Mouse (Mus musculus) liver, embryonic 11.5 days (tissue): Measurements from ENCODE around the gene Psenen. TPM values are rescaled to one million over a fixed set of nuclear protein-coding genes. Genes with fewer than 3 reads are reported as not detected.

Experiments
- ATAC-seq: fragments of 200-750 bp; cut with Nextera tagmentation; replicated peaks from 2 replicates; pipeline ENCODE4 v1.8.0; 2017; ENCODE audit warnings: moderate number of reproducible peaks, mild to moderate bottlenecking, moderate TSS enrichment, moderate library complexity; ENCODE audit not compliant: low FRiP score
- DNase-seq: peaks from one replicate; pipeline ENCODE4 v3.0.0-alpha.2; 2017; ENCODE audit warnings: low spot score
- H3K27ac ChIP-seq: fragments of 300-500 bp; sonication (generic); 2 replicates; pipeline ENCODE4 v1.5.1; 2014; ENCODE audit warnings: mild to moderate bottlenecking, low read depth, low read length, control low read depth
- H3K27me3 ChIP-seq: fragments of 300-500 bp; sonication (generic); replicated peaks from 2 replicates; pipeline ENCODE4 v1.6.1; 2014; ENCODE audit warnings: low read length, mixed read lengths; ENCODE audit not compliant: control insufficient read depth, insufficient read depth
- H3K36me3 ChIP-seq: fragments of 300-500 bp; sonication (generic); 2 replicates; pipeline ENCODE4 v1.6.1; 2014; ENCODE audit warnings: mild to moderate bottlenecking, low read length, moderate library complexity, mixed read lengths; ENCODE audit not compliant: control insufficient read depth, insufficient read depth
- H3K4me1 ChIP-seq: fragments of 300-500 bp; sonication (generic); replicated peaks from 2 replicates; pipeline ENCODE4 v1.6.1; 2014; ENCODE audit warnings: low read length, mixed read lengths; ENCODE audit not compliant: control insufficient read depth, insufficient read depth
- H3K4me2 ChIP-seq: fragments of 300-500 bp; sonication (generic); 2 replicates; pipeline ENCODE4 v1.6.1; 2014; ENCODE audit warnings: mild to moderate bottlenecking, control low read depth, moderate library complexity
- H3K4me3 ChIP-seq: fragments of 300-500 bp; sonication (generic); 2 replicates; pipeline ENCODE4 v1.5.1; 2014; ENCODE audit warnings: low read depth, low read length, control low read depth
- H3K9ac ChIP-seq: fragments of 300-500 bp; sonication (generic); 2 replicates; pipeline ENCODE4 v1.6.1; 2014; ENCODE audit warnings: low read depth, low read length, control low read depth
- H3K9me3 ChIP-seq: fragments of 300-500 bp; sonication (generic); 2 replicates; pipeline ENCODE4 v1.6.1; 2016; ENCODE audit warnings: low read length, inconsistent platforms, mixed read lengths; ENCODE audit not compliant: control insufficient read depth
- WGBS: fragments of 180-500 bp; shearing (Covaris S2); extraction: QIAGEN DNeasy Blood & Tissue Kit; methylation state at CpG from one replicate; pipeline ENCODE4 v1.1.7; 2014; 5-methylcytosine and 5-hydroxymethylcytosine counted together
- polyA plus RNA-seq: library from polyadenylated mRNA; unstranded; fragments of >200 nt; fragmentation: Nextera tagmentation; extraction: Ambion mirVana; gene quantifications from 2 replicates; pipeline ENCODE4 v1.2.1, GENCODE M21; 2014

The Psenen gene
- polyA plus RNA-seq, 1 experiment from 2014 or later, result 102 TPM

- Histone ChIP-seq H3K4me1 (0 out of 2 replicates have a peak, but pooled peaks cover 4% of the 10 kb centered on the region), H3K27me3 (no peaks in the 10 kb centered on the region), H3K27ac (no peak overlapping the region), H3K4me3 (no peak overlapping the region), H3K4me2 (peak overlapping the region; percentile 25; the same call in 1 of the 2 replicates), H3K9ac (no peak overlapping the region), H3K36me3 (no peaks in the 10 kb centered on the region), H3K9me3 (no peaks in the 10 kb centered on the region)
- ATAC-seq (no peak), DNase-seq (no peak)
- WGBS, result 69% methylated on average over 7 of the region's 7 CpGs
Observed at GRCm38 (mm10) chr7:30600651-30601050, 37.2 kb upstream of the Psenen start.

GRCm38 (mm10) chr7:30599933-30600353, 36.5 kb upstream of the Psenen start:
- Histone ChIP-seq H3K9me3 (no peaks in the 10 kb centered on the region), H3K36me3 (no peaks in the 10 kb centered on the region), H3K4me2 (peak overlapping the region; percentile 37), H3K9ac (0 out of 2 replicates have a peak overlapping the region, but pooled peaks have one; percentile 1), H3K4me3 (no peak overlapping the region), H3K27ac (no peak overlapping the region), H3K4me1 (0 out of 2 replicates have a peak, but pooled peaks cover 4% of the 10 kb centered on the region), H3K27me3 (no peaks in the 10 kb centered on the region)
- WGBS, result 6% methylated on average over 16 of the region's 16 CpGs
- peak; percentile 97 for ATAC-seq
- peak; percentile 74 for DNase-seq

- no peaks in the 10 kb centered on the region for H3K27me3 ChIP-seq
- 90% methylated on average over 12 of the region's 12 CpGs for WGBS
- DNase-seq (no peak), ATAC-seq (no peak)
- no peak within 1 kb of the TSS for H3K27ac ChIP-seq
- H3K4me3 ChIP-seq, result no peak within 1 kb of the TSS
- H3K4me1 ChIP-seq, result 0 out of 2 replicates have a peak, but pooled peaks cover 4% of the 10 kb centered on the region
- peak within 1 kb of the TSS; percentile 37 for H3K4me2 ChIP-seq
- no peak within 1 kb of the TSS for H3K9ac ChIP-seq
- no peaks in the 10 kb centered on the region for H3K36me3 ChIP-seq
- no peaks in the 10 kb centered on the region for H3K9me3 ChIP-seq
Observed at GRCm38 (mm10) chr7:30598786-30599185, 35.4 kb upstream of the Psenen start, which contains the start of gene Zbtb32. Zbtb32 (minus strand) TSS chr7:30598909.

GRCm38 (mm10) chr7:30596811-30597210, 33.4 kb upstream of the Psenen start:
- H3K4me1 ChIP-seq, result 0 out of 2 replicates have a peak, but pooled peaks cover 4% of the 10 kb centered on the region
- no peaks in the 10 kb centered on the region for H3K27me3 ChIP-seq
- H3K9ac ChIP-seq, result no peak overlapping the region
- no peak overlapping the region for H3K4me3 ChIP-seq
- no peak for ATAC-seq
- H3K27ac ChIP-seq, result no peak overlapping the region
- no peaks in the 10 kb centered on the region for H3K36me3 ChIP-seq
- H3K4me2 ChIP-seq, result no peak overlapping the region
- WGBS, result 80% methylated on average over 5 of the region's 5 CpGs
- no peak for DNase-seq
- no peaks in the 10 kb centered on the region for H3K9me3 ChIP-seq

- DNase-seq (no peak), ATAC-seq (no peak)
- H3K27ac ChIP-seq, result no peak overlapping the region
- H3K36me3 ChIP-seq, result no peaks in the 10 kb centered on the region
- 76% methylated on average over 5 of the region's 5 CpGs for WGBS
- no peak overlapping the region for H3K4me2 ChIP-seq
- H3K4me1 ChIP-seq, result 0 out of 2 replicates have a peak, but pooled peaks cover 4% of the 10 kb centered on the region
- H3K27me3 ChIP-seq, result no peaks in the 10 kb centered on the region
- no peak overlapping the region for H3K9ac ChIP-seq
- no peaks in the 10 kb centered on the region for H3K9me3 ChIP-seq
- no peak overlapping the region for H3K4me3 ChIP-seq
Observed at GRCm38 (mm10) chr7:30596093-30596492, 32.7 kb upstream of the Psenen start.

GRCm38 (mm10) chr7:30594510-30595024, 31.1 kb upstream of the Psenen start:
- H3K4me3 ChIP-seq, result no peak overlapping the region
- DNase-seq (no peak), ATAC-seq (no peak)
- no peak overlapping the region for H3K27ac ChIP-seq
- no peaks in the 10 kb centered on the region for H3K9me3 ChIP-seq
- H3K9ac ChIP-seq, result no peak overlapping the region
- no peaks in the 10 kb centered on the region for H3K27me3 ChIP-seq
- H3K36me3 ChIP-seq, result no peaks in the 10 kb centered on the region
- H3K4me2 ChIP-seq, result no peak overlapping the region
- H3K4me1 ChIP-seq, result peaks cover 7% of the 10 kb centered on the region
- 66% methylated on average over 3 of the region's 4 CpGs for WGBS

- 63% methylated on average over 10 of the region's 10 CpGs for WGBS
- H3K4me2 ChIP-seq, result no peak overlapping the region
Observed at GRCm38 (mm10) chr7:30593579-30594509, 30.4 kb upstream of the Psenen start.

GRCm38 (mm10) chr7:30592772-30593423, 29.5 kb upstream of the Psenen start:
- Histone ChIP-seq H3K9ac (no peak overlapping the region), H3K4me3 (no peak overlapping the region), H3K4me2 (no peak overlapping the region), H3K36me3 (no peaks in the 10 kb centered on the region), H3K27ac (no peak overlapping the region), H3K9me3 (no peaks in the 10 kb centered on the region), H3K27me3 (no peaks in the 10 kb centered on the region), H3K4me1 (peaks cover 6% of the 10 kb centered on the region)
- WGBS, result 48% methylated on average over 5 of the region's 5 CpGs
- DNase-seq, result no peak
- no peak for ATAC-seq

More at GRCm38 (mm10) chr7:30593579-30594509, 30.4 kb upstream of the Psenen start:
- Histone ChIP-seq H3K4me3 (no peak overlapping the region), H3K9ac (no peak overlapping the region), H3K4me1 (peaks cover 6% of the 10 kb centered on the region), H3K36me3 (no peaks in the 10 kb centered on the region), H3K9me3 (no peaks in the 10 kb centered on the region), H3K27me3 (no peaks in the 10 kb centered on the region), H3K27ac (no peak overlapping the region)
- DNase-seq, result no peak
- no peak for ATAC-seq
